Mouse (Mus musculus): ENCODE measurements around the gene Btn1a1.

GRCm38 (mm10) chr13:23449235-23450095 lies 16.2 kb downstream of the Btn1a1 start:
- TF ChIP-seq CTCF (IDR thresholded peaks at IDR 0.05; ENCODE audit: low read depth) (no peak), EP300 (optimal IDR thresholded peaks at IDR 0.05) (no peak)
